Mouse (Mus musculus): ENCODE data around the gene Krt17. TPM values are rescaled to one million over a fixed set of nuclear protein-coding genes. Genes with fewer than 3 reads are reported as not detected.
"Not testable (repeated sequence)": the region's sequence is repeated elsewhere in the genome, so short reads cannot be mapped to it uniquely, and the experiment has no call there.

Krt17 gene
- 0.21 TPM in 1 of 2 replicates, not detected in the other for polyA plus RNA-seq (2014; fragmentation: Nextera tagmentation; extraction: Ambion mirVana)

- no peaks in the 10 kb centered on the region for H3K36me3 ChIP-seq (ENCODE audit: control insufficient read depth, insufficient read depth, low read length)
- no peak within 1 kb of the TSS for H3K4me3 ChIP-seq (ENCODE audit: low read depth, low read length)
- no peak within 1 kb of the TSS for H3K9ac ChIP-seq (ENCODE audit: low read length)
- no peak within 1 kb of the TSS for H3K27ac ChIP-seq (ENCODE audit: low read depth, low read length)
- 74% methylated on average over 20 of the region's 21 CpGs for WGBS
- ATAC-seq (ENCODE audit: low FRiP score) = no peak
- H3K27me3 ChIP-seq (ENCODE audit: control insufficient read depth, insufficient read depth, low read length) = no peaks in the 10 kb centered on the region
- H3K4me1 ChIP-seq (ENCODE audit: control insufficient read depth, insufficient read depth, low read length) = no peaks in the 10 kb centered on the region; the same call in 1 of the 2 replicates
- H3K9me3 ChIP-seq (ENCODE audit: control insufficient read depth, low read length) = no peaks in the 10 kb centered on the region
- DNase-seq (ENCODE audit: low spot score, missing footprints) = no peak
- no peak within 1 kb of the TSS for H3K4me2 ChIP-seq
These were observed at the start of gene Krt17 for GRCm38 (mm10) chr11:100260514-100261234. TSS of gene Krt17 (minus strand) at chr11:100261029.

- H3K4me3 ChIP-seq (ENCODE audit: low read depth, low read length); H3K36me3 ChIP-seq (ENCODE audit: control insufficient read depth, insufficient read depth, low read length); H3K27ac ChIP-seq (ENCODE audit: low read depth, low read length); H3K4me2 ChIP-seq; ATAC-seq (ENCODE audit: low FRiP score); H3K4me1 ChIP-seq (ENCODE audit: control insufficient read depth, insufficient read depth, low read length); DNase-seq (ENCODE audit: low spot score, missing footprints); H3K9ac ChIP-seq (ENCODE audit: low read length); H3K27me3 ChIP-seq (ENCODE audit: control insufficient read depth, insufficient read depth, low read length); H3K9me3 ChIP-seq (ENCODE audit: control insufficient read depth, low read length): not testable (repeated sequence)
- WGBS = 92% methylated on average over 5 of the region's 6 CpGs
These were observed 47.8 kb upstream of the Krt17 start for GRCm38 (mm10) chr11:100308672-100309071.

- 91% methylated on average over 5 of the region's 5 CpGs for WGBS
- Histone ChIP-seq H3K4me3 (ENCODE audit: low read depth, low read length) (no peak overlapping the region), H3K9me3 (ENCODE audit: control insufficient read depth, low read length) (no peaks in the 10 kb centered on the region), H3K4me1 (ENCODE audit: control insufficient read depth, insufficient read depth, low read length) (no peaks in the 10 kb centered on the region), H3K9ac (ENCODE audit: low read length) (no peak overlapping the region), H3K36me3 (ENCODE audit: control insufficient read depth, insufficient read depth, low read length) (no peaks in the 10 kb centered on the region), H3K27ac (ENCODE audit: low read depth, low read length) (no peak overlapping the region), H3K4me2 (no peak overlapping the region), H3K27me3 (ENCODE audit: control insufficient read depth, insufficient read depth, low read length) (no peaks in the 10 kb centered on the region)
- DNase-seq (ENCODE audit: low spot score, missing footprints) (no peak), ATAC-seq (ENCODE audit: low FRiP score) (no peak)
These were observed 47.1 kb upstream of the Krt17 start for GRCm38 (mm10) chr11:100307900-100308299.

GRCm38 (mm10) chr11:100301292-100301691, 40.5 kb upstream of the Krt17 start:
- no peak overlapping the region for H3K4me3 ChIP-seq (ENCODE audit: low read depth, low read length)
- no peaks in the 10 kb centered on the region for H3K9me3 ChIP-seq (ENCODE audit: control insufficient read depth, low read length)
- no peak for DNase-seq (ENCODE audit: low spot score, missing footprints)
- no peak for ATAC-seq (ENCODE audit: low FRiP score)
- WGBS = 94% methylated on average over 5 of the region's 5 CpGs
- H3K4me1 ChIP-seq (ENCODE audit: control insufficient read depth, insufficient read depth, low read length) = no peaks in the 10 kb centered on the region
- H3K4me2 ChIP-seq = no peak overlapping the region
- no peak overlapping the region for H3K27ac ChIP-seq (ENCODE audit: low read depth, low read length)
- no peak overlapping the region for H3K9ac ChIP-seq (ENCODE audit: low read length)
- H3K27me3 ChIP-seq (ENCODE audit: control insufficient read depth, insufficient read depth, low read length) = no peaks in the 10 kb centered on the region
- no peaks in the 10 kb centered on the region for H3K36me3 ChIP-seq (ENCODE audit: control insufficient read depth, insufficient read depth, low read length)

GRCm38 (mm10) chr11:100300293-100300692, 39.5 kb upstream of the Krt17 start:
- no peak overlapping the region for H3K4me2 ChIP-seq
- H3K9me3 ChIP-seq (ENCODE audit: control insufficient read depth, low read length) = no peaks in the 10 kb centered on the region
- no peak overlapping the region for H3K27ac ChIP-seq (ENCODE audit: low read depth, low read length)
- ATAC-seq (ENCODE audit: low FRiP score) (no peak), DNase-seq (ENCODE audit: low spot score, missing footprints) (peak; percentile 99)
- no peak overlapping the region for H3K9ac ChIP-seq (ENCODE audit: low read length)
- no peaks in the 10 kb centered on the region for H3K27me3 ChIP-seq (ENCODE audit: control insufficient read depth, insufficient read depth, low read length)
- H3K4me3 ChIP-seq (ENCODE audit: low read depth, low read length) = no peak overlapping the region
- H3K4me1 ChIP-seq (ENCODE audit: control insufficient read depth, insufficient read depth, low read length) = no peaks in the 10 kb centered on the region
- H3K36me3 ChIP-seq (ENCODE audit: control insufficient read depth, insufficient read depth, low read length) = no peaks in the 10 kb centered on the region
- WGBS = 9% methylated on average over 5 of the region's 5 CpGs

- H3K9me3 ChIP-seq (ENCODE audit: control insufficient read depth, low read length) = no peaks in the 10 kb centered on the region
- H3K27me3 ChIP-seq (ENCODE audit: control insufficient read depth, insufficient read depth, low read length) = no peaks in the 10 kb centered on the region
- no peaks in the 10 kb centered on the region for H3K36me3 ChIP-seq (ENCODE audit: control insufficient read depth, insufficient read depth, low read length)
- no peak overlapping the region for H3K27ac ChIP-seq (ENCODE audit: low read depth, low read length)
- no peak overlapping the region for H3K4me3 ChIP-seq (ENCODE audit: low read depth, low read length)
- ATAC-seq (ENCODE audit: low FRiP score) (peak; percentile 31; the same call in 1 of the 2 replicates), DNase-seq (ENCODE audit: low spot score, missing footprints) (peak; percentile 99)
- H3K4me1 ChIP-seq (ENCODE audit: control insufficient read depth, insufficient read depth, low read length) = no peaks in the 10 kb centered on the region
- no peak overlapping the region; the same call in 1 of the 2 replicates for H3K9ac ChIP-seq (ENCODE audit: low read length)
- H3K4me2 ChIP-seq = no peak overlapping the region
- WGBS = 20% methylated on average over 18 of the region's 18 CpGs
These were observed 37.6 kb upstream of the Krt17 start for GRCm38 (mm10) chr11:100298274-100299036.

- no peaks in the 10 kb centered on the region for H3K4me1 ChIP-seq (ENCODE audit: control insufficient read depth, insufficient read depth, low read length)
- H3K36me3 ChIP-seq (ENCODE audit: control insufficient read depth, insufficient read depth, low read length) = no peaks in the 10 kb centered on the region
- H3K27ac ChIP-seq (ENCODE audit: low read depth, low read length) = no peak overlapping the region
- H3K4me2 ChIP-seq = no peak overlapping the region
- H3K9ac ChIP-seq (ENCODE audit: low read length) = no peak overlapping the region
- ATAC-seq (ENCODE audit: low FRiP score) (no peak), DNase-seq (ENCODE audit: low spot score, missing footprints) (peak; percentile 87)
- no peaks in the 10 kb centered on the region for H3K9me3 ChIP-seq (ENCODE audit: control insufficient read depth, low read length)
- no peak overlapping the region for H3K4me3 ChIP-seq (ENCODE audit: low read depth, low read length)
- WGBS = 42% methylated on average over 5 of the region's 5 CpGs
- no peaks in the 10 kb centered on the region for H3K27me3 ChIP-seq (ENCODE audit: control insufficient read depth, insufficient read depth, low read length)
These were observed 37.0 kb upstream of the Krt17 start for GRCm38 (mm10) chr11:100297801-100298200.

- H3K4me2 ChIP-seq = no peak overlapping the region
- H3K4me3 ChIP-seq (ENCODE audit: low read depth, low read length) = no peak overlapping the region
- H3K36me3 ChIP-seq (ENCODE audit: control insufficient read depth, insufficient read depth, low read length) = no peaks in the 10 kb centered on the region
- WGBS = 5% methylated on average over 10 of the region's 10 CpGs
- no peaks in the 10 kb centered on the region for H3K27me3 ChIP-seq (ENCODE audit: control insufficient read depth, insufficient read depth, low read length)
- no peaks in the 10 kb centered on the region for H3K4me1 ChIP-seq (ENCODE audit: control insufficient read depth, insufficient read depth, low read length)
- no peak overlapping the region for H3K9ac ChIP-seq (ENCODE audit: low read length)
- H3K9me3 ChIP-seq (ENCODE audit: control insufficient read depth, low read length) = no peaks in the 10 kb centered on the region
- H3K27ac ChIP-seq (ENCODE audit: low read depth, low read length) = no peak overlapping the region
- peak; percentile 98 for DNase-seq (ENCODE audit: low spot score, missing footprints)
- peak; percentile 40; the same call in 1 of the 2 replicates for ATAC-seq (ENCODE audit: low FRiP score)
These were observed 34.5 kb upstream of the Krt17 start for GRCm38 (mm10) chr11:100295308-100295707.

- WGBS = 58% methylated on average over 6 of the region's 6 CpGs
- no peak for DNase-seq (ENCODE audit: low spot score, missing footprints)
- no peak for ATAC-seq (ENCODE audit: low FRiP score)
- Histone ChIP-seq H3K9ac (ENCODE audit: low read length) (no peak overlapping the region), H3K36me3 (ENCODE audit: control insufficient read depth, insufficient read depth, low read length) (no peaks in the 10 kb centered on the region), H3K27ac (ENCODE audit: low read depth, low read length) (no peak overlapping the region), H3K27me3 (ENCODE audit: control insufficient read depth, insufficient read depth, low read length) (no peaks in the 10 kb centered on the region), H3K4me3 (ENCODE audit: low read depth, low read length) (no peak overlapping the region), H3K4me1 (ENCODE audit: control insufficient read depth, insufficient read depth, low read length) (no peaks in the 10 kb centered on the region), H3K4me2 (no peak overlapping the region), H3K9me3 (ENCODE audit: control insufficient read depth, low read length) (no peaks in the 10 kb centered on the region)
These were observed 32.1 kb upstream of the Krt17 start for GRCm38 (mm10) chr11:100292884-100293283.
